Mouse (Mus musculus) embryonic fibroblast, embryonic 13.5 days (primary cell): ENCODE measurements around the gene Mpv17. TPM values are rescaled to one million over a fixed set of nuclear protein-coding genes. Genes with fewer than 3 reads are reported as not detected.

ENCODE experiments used
- H3K27ac ChIP-seq: 2 replicates; pipeline ENCODE4 v1.5.1; 2012; ENCODE audit warnings: low read length, control low read depth, inconsistent platforms; ENCODE audit not compliant: insufficient read depth
- H3K4me1 ChIP-seq: 2 replicates; pipeline ENCODE4 v1.6.1; 2011; ENCODE audit warnings: low read length; ENCODE audit not compliant: control insufficient read depth, insufficient read depth
- H3K4me3 ChIP-seq: 2 replicates; pipeline ENCODE4 v1.5.1; 2011; ENCODE audit warnings: mild to moderate bottlenecking, control low read depth, low read length; ENCODE audit not compliant: insufficient read depth
- CTCF ChIP-seq: IDR thresholded peaks from 2 replicates; pipeline ENCODE4 v1.5.1; 2011; ENCODE audit warnings: mild to moderate bottlenecking, control low read depth, low read length, moderate library complexity, borderline replicate concordance; ENCODE audit not compliant: insufficient read depth
- POLR2A ChIP-seq: IDR thresholded peaks from 2 replicates; pipeline ENCODE4 v1.6.1; 2011; ENCODE audit warnings: low read depth, mild to moderate bottlenecking, control low read depth, low read length, moderate library complexity
- polyA plus RNA-seq: library from polyadenylated mRNA; stranded (reverse); fragments of >200 nt; gene quantifications from 2 replicates; pipeline ENCODE4 v1.2.4, GENCODE M21; 2011; ENCODE audit warnings: low read depth; ENCODE audit not compliant: missing spikeins, insufficient read length

The Mpv17 gene
- polyA plus RNA-seq, 1 experiment = 54.0 TPM

DNA sequence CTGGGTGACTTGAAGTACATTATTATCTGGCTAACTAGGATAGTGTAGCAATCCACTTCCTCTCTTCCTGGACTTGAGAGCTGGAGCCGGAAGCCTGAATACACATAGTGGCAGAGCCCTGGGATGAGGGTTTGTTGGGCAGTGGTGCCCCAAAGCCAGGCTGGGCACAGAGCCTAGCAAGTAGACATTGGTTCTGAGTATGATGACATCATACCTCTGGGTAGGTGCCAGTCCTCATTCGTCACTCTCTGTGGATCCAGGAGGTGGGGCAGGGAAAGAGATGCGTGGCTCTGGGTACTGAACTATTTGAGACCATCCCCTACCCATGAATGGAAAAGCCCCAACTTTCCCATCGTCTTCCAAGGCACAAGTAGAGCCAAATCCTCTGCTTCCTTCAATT, 4.3 kb downstream of the Mpv17 start:
- Histone ChIP-seq H3K4me1 (peaks cover 4% of the 10 kb centered on the region), H3K4me3 (no peak overlapping the region), H3K27ac (no peak overlapping the region)
- TF ChIP-seq POLR2A (no peak), CTCF (no peak)

DNA sequence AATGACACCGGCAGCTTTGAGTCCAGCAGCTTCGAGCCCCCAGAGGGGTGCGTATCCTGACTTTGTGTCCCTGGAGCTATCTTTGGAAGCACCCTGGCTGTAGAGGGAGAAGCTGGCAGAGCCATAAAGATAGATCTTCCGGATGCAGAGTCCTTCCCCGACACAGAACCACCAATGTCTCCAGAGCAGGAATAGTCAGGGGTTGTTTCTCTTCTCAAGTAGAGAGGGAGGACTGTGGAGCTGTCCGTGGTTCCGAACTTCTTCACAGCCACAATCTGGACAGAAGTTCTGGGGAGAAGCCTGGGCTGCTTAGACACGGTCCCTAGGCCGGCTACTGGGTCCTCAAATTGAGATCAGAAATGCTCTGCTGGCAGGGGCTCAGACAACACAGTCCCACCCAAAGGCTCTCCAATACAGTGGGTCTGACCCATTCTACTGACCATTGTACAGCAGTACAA, 15.1 kb downstream of the Mpv17 start:
- TF ChIP-seq POLR2A (no peak), CTCF (no peak)
- Histone ChIP-seq H3K4me1 (no peaks in the 10 kb centered on the region), H3K4me3 (no peak overlapping the region), H3K27ac (no peak overlapping the region)

DNA sequence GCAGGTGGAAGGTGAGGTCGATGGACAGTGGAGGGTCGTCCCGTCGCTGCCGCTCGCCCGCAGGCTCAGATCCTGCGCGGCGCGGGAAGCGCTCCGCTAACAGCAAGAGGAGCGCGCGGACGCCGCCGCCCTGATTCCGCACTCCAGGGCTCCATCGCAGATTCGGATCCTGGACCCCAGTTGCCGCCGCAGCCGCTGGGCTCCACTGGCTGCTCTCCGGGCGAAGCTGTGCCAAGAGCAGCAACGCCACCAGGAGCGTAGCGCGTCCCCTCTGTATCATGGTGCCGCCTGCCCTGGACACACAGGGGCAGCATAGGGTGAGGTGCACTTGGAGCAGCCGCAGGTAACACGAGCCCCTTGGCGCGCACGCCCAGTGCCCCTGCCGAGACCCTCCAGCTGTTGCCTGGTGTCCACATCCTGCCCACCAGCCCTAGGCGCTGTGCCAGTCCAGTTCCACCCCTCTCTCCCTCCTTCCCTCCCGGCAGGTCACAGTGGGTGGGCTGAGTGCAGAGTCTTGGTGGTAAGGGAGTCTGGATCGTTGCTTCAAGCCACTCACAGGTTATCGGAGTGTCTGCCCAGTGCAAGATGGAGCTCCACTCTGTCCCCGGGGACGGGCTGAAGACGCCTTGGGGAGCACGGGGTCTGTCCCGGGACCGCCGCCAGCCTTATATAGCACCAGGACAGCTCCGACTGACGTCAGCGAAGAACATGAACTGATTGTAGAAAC, 15.6 kb downstream of the Mpv17 start, which contains the start of gene Ucn:
Gene Ucn, minus strand, starts transcription at position 589 of the 727 bp plus-strand sequence.
- Histone ChIP-seq H3K27ac (no peak within 1 kb of the TSS), H3K4me3 (no peak within 1 kb of the TSS), H3K4me1 (no peaks in the 10 kb centered on the region)
- no peak for TF ChIP-seq POLR2A
- no peak for TF ChIP-seq CTCF

DNA sequence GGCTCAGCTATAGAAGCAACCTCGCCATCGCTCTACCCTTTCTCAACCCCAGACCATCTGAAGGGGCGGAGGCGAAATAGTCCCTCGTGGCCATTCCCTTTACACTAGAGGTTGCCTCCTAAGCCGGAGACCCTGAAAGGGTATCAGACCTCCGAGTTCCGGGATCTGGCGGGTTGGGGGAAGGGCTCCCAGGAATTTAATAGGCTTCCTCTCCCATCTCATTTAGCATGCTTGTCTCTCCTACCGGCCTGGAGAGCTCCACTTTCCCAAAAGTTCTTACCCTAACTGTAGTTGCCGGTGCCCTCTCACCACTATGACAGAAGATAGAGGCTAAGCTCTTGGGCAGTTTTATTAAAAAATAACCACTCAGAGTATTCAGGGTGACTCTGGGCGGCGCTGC, 16.4 kb downstream of the Mpv17 start:
- H3K4me3 ChIP-seq = no peak overlapping the region
- H3K27ac ChIP-seq = no peak overlapping the region
- no peak for TF ChIP-seq POLR2A
- no peak for TF ChIP-seq CTCF
- H3K4me1 ChIP-seq = no peaks in the 10 kb centered on the region

DNA sequence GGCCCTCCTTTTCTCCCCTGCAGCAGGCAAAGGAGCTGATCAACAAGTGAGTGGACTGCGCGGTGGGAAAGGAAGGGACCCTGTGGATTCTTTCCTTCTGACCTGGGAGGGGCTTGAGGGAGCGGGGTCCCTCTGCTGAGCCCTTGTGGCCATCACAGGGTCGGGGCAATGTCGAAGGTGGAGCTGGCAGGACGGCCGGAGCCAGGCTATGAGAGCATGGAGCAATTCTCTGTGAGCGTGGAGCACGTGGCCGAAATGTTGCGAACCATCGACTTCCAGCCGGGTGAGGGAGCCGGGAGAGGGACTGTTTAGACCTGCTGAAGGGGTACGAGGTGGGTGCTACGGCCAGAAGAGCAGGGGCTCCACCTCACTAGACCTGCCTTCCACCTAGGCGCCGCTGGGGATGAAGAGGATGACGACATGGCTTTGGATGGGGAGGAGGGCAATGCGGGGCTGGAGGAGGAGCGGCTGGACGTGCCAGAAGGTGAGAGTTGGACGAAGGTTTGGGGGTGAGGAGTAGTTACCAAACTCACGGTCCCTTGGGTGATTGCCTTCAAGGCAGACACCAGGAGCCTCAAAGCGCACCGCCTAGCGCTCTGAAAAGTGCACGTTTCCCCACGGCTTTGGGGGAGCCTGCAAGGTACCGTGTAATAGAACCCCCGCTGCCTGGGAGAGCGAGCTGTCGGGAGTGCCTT, 17.2 kb downstream of the Mpv17 start:
- H3K4me3 ChIP-seq = no peak overlapping the region
- TF ChIP-seq CTCF (no peak), POLR2A (no peak)
- H3K4me1 ChIP-seq = no peaks in the 10 kb centered on the region
- no peak overlapping the region for H3K27ac ChIP-seq

DNA sequence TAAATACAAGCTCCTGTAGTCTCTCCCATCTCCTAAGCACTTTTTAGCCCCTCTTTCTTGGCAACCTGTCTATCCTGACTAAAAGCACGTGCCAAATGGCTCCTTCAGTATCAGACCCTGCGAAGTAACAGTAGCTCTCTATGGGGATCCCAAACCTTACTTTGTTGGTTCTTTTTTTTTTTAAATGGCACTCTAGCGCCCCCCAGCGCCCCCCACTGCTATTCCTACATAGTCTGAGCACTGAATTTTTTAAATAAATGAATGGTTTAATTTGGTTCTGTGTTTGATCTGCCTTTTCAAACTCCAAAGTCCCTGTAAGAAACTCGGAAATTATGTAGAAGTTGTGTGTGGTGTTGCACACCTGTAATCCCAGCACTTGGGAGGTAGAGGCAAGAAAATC, 28.0 kb downstream of the Mpv17 start:
- Histone ChIP-seq H3K4me3 (no peak overlapping the region), H3K4me1 (no peaks in the 10 kb centered on the region), H3K27ac (no peak overlapping the region)
- no peak for TF ChIP-seq CTCF
- no peak for TF ChIP-seq POLR2A

DNA sequence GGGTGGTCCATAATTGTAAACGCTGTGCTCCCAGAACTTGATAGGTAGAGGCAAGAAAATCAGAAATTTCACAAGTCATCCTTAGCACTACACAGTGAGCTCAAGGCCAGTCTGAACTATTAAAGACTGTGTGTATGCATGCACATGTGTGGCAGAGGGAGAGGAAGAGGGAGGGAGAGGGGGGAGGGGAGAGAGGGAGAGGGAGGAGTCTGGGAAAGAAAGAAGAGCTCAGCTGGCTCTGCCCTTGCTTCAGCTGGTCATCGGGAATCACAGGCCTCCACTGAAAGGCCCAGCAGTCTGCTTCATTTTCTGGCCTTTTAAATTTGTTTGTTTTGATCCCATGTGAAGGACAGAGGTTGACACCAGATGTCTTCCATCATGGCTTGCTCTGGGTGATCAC, 30.6 kb downstream of the Mpv17 start:
- Histone ChIP-seq H3K27ac (no peak overlapping the region), H3K4me1 (no peaks in the 10 kb centered on the region)
- no peak for TF ChIP-seq POLR2A
- no peak for TF ChIP-seq CTCF

DNA sequence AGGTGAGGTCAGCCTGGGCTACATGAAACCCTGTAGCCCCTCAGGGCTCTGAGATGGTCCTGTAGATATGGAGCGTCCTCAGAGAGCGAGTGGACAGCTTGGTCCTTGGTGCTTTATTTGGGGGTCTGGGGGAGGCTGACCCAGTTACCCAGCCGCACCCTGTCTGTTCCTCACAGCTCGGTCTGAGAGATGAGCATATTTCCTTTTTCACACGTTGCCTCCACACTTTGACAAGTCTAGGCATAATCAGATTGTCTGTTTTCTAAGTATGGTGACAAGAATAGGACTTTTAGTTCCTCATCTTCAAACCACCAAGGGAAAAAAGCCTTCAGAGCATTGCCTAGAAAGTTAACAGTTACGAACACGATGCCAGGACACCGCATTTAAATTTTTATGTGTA, 32.9 kb downstream of the Mpv17 start:
- TF ChIP-seq CTCF (no peak), POLR2A (no peak)
- no peak overlapping the region for H3K4me3 ChIP-seq
- 0 out of 2 replicates have a peak, but pooled peaks cover 2% of the 10 kb centered on the region for H3K4me1 ChIP-seq
- no peak overlapping the region for H3K27ac ChIP-seq

More for the DNA sequence above, 30.6 kb downstream of the Mpv17 start:
- no peak overlapping the region for H3K4me3 ChIP-seq

DNA sequence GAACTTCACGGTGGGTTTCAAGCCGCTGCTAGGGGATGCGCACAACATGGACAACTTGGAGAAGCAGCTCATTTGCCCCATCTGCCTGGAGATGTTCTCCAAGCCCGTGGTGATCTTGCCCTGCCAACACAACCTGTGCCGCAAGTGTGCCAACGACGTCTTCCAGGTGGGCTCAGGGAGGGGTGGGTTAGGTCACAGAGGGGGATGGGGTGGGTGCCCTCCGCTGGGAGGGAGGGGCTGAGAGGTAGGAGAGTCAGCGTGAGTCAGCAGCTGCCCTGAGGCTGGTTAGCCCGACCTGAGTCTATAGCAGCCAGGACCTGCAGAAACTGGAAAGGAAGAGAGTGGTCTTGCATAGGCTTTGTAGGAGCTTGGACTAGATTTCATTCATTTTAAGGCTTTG, 37.1 kb downstream of the Mpv17 start:
- H3K4me3 ChIP-seq = no peak overlapping the region
- TF ChIP-seq CTCF (no peak), POLR2A (no peak)
- 0 out of 2 replicates have a peak, but pooled peaks cover 2% of the 10 kb centered on the region for H3K4me1 ChIP-seq
- H3K27ac ChIP-seq = no peak overlapping the region

DNA sequence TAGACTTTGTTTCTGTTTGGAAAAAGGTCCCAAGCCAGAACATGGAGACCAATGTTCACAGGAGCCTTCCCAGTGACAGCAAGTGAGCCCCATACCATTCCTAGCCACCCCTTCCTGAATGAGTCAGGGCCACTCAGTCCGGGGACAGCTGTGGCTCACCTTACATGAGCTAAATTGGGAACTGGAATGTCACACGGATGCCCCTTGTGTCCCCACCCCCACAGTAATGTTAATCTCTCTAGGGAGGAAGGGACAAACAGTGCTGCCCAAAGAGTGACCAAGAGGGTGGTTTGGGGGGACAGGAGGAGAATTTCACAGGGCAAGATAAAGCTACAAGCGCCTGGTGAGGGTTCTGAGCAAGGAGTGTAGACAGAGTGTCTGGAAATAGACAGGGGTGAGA, 37.7 kb downstream of the Mpv17 start, which contains the start of gene Trim54:
Gene Trim54, plus strand, starts transcription at position 359 of the 400 bp plus-strand sequence.
- 0 out of 2 replicates have a peak, but pooled peaks cover 2% of the 10 kb centered on the region for H3K4me1 ChIP-seq
- H3K27ac ChIP-seq = no peak within 1 kb of the TSS
- no peak for TF ChIP-seq POLR2A
- TF ChIP-seq CTCF = no peak
- H3K4me3 ChIP-seq = no peak within 1 kb of the TSS

DNA sequence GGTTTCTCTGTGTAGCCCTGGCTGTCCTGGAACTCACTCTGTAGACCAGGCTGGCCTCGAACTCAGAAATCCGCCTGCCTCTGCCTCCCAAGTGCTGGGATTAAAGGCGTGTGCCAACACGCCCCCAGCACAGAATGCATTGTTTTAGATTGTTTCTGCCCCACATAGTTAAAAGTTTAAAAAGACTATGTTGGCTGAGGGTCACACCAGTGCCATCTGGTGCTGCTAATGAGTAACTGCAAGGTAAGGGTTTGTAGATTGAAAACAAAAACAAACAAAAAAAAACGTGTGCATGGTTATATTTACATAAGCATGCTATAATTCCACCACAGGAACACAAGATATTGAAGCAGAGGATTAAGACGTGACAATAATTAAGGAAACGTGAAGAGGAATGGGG, 43.3 kb downstream of the Mpv17 start:
- no peak overlapping the region for H3K4me3 ChIP-seq
- H3K27ac ChIP-seq = no peak overlapping the region

More for the DNA sequence above, 43.3 kb downstream of the Mpv17 start:
- no peaks in the 10 kb centered on the region for H3K4me1 ChIP-seq
- TF ChIP-seq CTCF (no peak), POLR2A (no peak)
